Mouse (Mus musculus) G1E (cell line): ENCODE measurements at regions not wholly inside any gene's neighbourhood (a gene's known extent, or its start where the extent isn't known, plus 50 kb on each side); places are given as distances from the start of the nearest gene placed in this dataset.

Source experiments
- ATAC-seq: 2 replicates; pipeline ENCODE4 v1.8.0; 2016; ENCODE audit warnings: mild to moderate bottlenecking; ENCODE audit not compliant: insufficient number of reproducible peaks, poor library complexity, low FRiP score, severe bottlenecking; ENCODE audit errors: extremely low read depth
- DNase-seq: peaks from one replicate; pipeline ENCODE4 v3.0.0; 2012; ENCODE audit warnings: low spot score
- H3K27me3 ChIP-seq: 2 replicates; pipeline ENCODE4 v1.6.1; 2012; ENCODE audit warnings: mild to moderate bottlenecking, low read length, inconsistent platforms; ENCODE audit not compliant: insufficient read depth
- H3K36me3 ChIP-seq: replicated peaks from 2 replicates; pipeline ENCODE3; 2012; ENCODE audit warnings: mild to moderate bottlenecking, inconsistent platforms
- H3K4me1 ChIP-seq: 2 replicates; pipeline ENCODE4 v1.6.1; 2012; ENCODE audit warnings: low read depth, low read length, inconsistent platforms, mixed read lengths; ENCODE audit not compliant: insufficient read depth
- H3K4me3 ChIP-seq: 2 replicates; pipeline ENCODE4 v1.5.1; 2012; ENCODE audit warnings: low read depth, mild to moderate bottlenecking, inconsistent platforms, low read length, moderate library complexity, mixed read lengths
- H3K9me3 ChIP-seq: replicated peaks from 2 replicates; pipeline ENCODE4 v1.6.1; 2012; ENCODE audit warnings: inconsistent platforms
- CTCF ChIP-seq: IDR thresholded peaks from 2 replicates; pipeline ENCODE4 v1.5.1; 2012; ENCODE audit warnings: low read depth, low read length, inconsistent platforms, mixed read lengths
- GATA1 ChIP-seq: IDR thresholded peaks from 2 replicates; pipeline ENCODE4 v1.6.1; 2012; ENCODE audit warnings: borderline replicate concordance, low read length, inconsistent platforms, mixed read lengths
- GATA2 ChIP-seq: IDR thresholded peaks from 2 replicates; pipeline ENCODE4 v1.6.1; 2012; ENCODE audit warnings: low read depth, low read length, inconsistent platforms, borderline replicate concordance
- POLR2AphosphoS5 ChIP-seq: IDR thresholded peaks from 2 replicates; pipeline ENCODE4 v1.6.1; 2012; ENCODE audit warnings: low read depth, low read length, inconsistent platforms; ENCODE audit not compliant: insufficient replicate concordance
- TAL1 ChIP-seq: conservative IDR thresholded peaks from 2 replicates; pipeline ENCODE4 v1.6.1; 2012; ENCODE audit warnings: low read depth, low read length, inconsistent platforms, mixed read lengths

- no peaks in the 10 kb centered on the region for H3K36me3 ChIP-seq
- ATAC-seq = no peak
- TF ChIP-seq GATA2 = no peak
- TF ChIP-seq CTCF = no peak
- TF ChIP-seq POLR2AphosphoS5 = no peak
- TF ChIP-seq TAL1 = no peak
- TF ChIP-seq GATA1 = no peak
These were observed 88.2 kb upstream of the Sorcs3 start for GRCm38 (mm10) chr19:48117646-48118045.

GRCm38 (mm10) chr19:48122281-48122680 lies 83.5 kb upstream of the Sorcs3 start:
- no peak for DNase-seq
- Histone ChIP-seq H3K36me3 (no peaks in the 10 kb centered on the region), H3K4me1 (no peaks in the 10 kb centered on the region), H3K4me3 (no peak overlapping the region), H3K9me3 (peaks cover 63% of the 10 kb centered on the region), H3K27me3 (no peaks in the 10 kb centered on the region)
- no peak for ATAC-seq
- TF ChIP-seq CTCF (no peak), POLR2AphosphoS5 (no peak), GATA1 (no peak), TAL1 (no peak), GATA2 (no peak)

More at GRCm38 (mm10) chr19:48117646-48118045, 88.2 kb upstream of the Sorcs3 start:
- Histone ChIP-seq H3K4me1 (no peaks in the 10 kb centered on the region), H3K9me3 (peaks cover 56% of the 10 kb centered on the region), H3K4me3 (no peak overlapping the region), H3K27me3 (no peaks in the 10 kb centered on the region)
- DNase-seq = no peak

GRCm38 (mm10) chr19:48123777-48124176 lies 82.0 kb upstream of the Sorcs3 start:
- H3K9me3 ChIP-seq = peaks cover 72% of the 10 kb centered on the region
- H3K27me3 ChIP-seq = no peaks in the 10 kb centered on the region
- DNase-seq (no peak), ATAC-seq (no peak)
- H3K4me1 ChIP-seq = no peaks in the 10 kb centered on the region
- no peak overlapping the region for H3K4me3 ChIP-seq
- no peak for TF ChIP-seq GATA1
- H3K36me3 ChIP-seq = no peaks in the 10 kb centered on the region

GRCm38 (mm10) chr19:48125731-48126130 lies 80.1 kb upstream of the Sorcs3 start:
- DNase-seq (no peak), ATAC-seq (no peak)
- no peaks in the 10 kb centered on the region for H3K27me3 ChIP-seq
- TF ChIP-seq TAL1 (no peak), POLR2AphosphoS5 (no peak), CTCF (no peak), GATA1 (no peak), GATA2 (no peak)
- H3K36me3 ChIP-seq = no peaks in the 10 kb centered on the region
- no peak overlapping the region for H3K4me3 ChIP-seq
- no peaks in the 10 kb centered on the region for H3K4me1 ChIP-seq
- H3K9me3 ChIP-seq = peaks cover 71% of the 10 kb centered on the region

- ATAC-seq (no peak), DNase-seq (no peak)
- H3K4me1 ChIP-seq = no peaks in the 10 kb centered on the region
- H3K4me3 ChIP-seq = no peak overlapping the region
- H3K9me3 ChIP-seq = peaks cover 63% of the 10 kb centered on the region
- no peaks in the 10 kb centered on the region for H3K27me3 ChIP-seq
- H3K36me3 ChIP-seq = no peaks in the 10 kb centered on the region
- no peak for TF ChIP-seq GATA1
- no peak for TF ChIP-seq CTCF
- TF ChIP-seq POLR2AphosphoS5 = no peak
- no peak for TF ChIP-seq TAL1
- no peak for TF ChIP-seq GATA2
These were observed 77.7 kb upstream of the Sorcs3 start for GRCm38 (mm10) chr19:48128089-48128488.

- DNase-seq (no peak), ATAC-seq (no peak)
- Histone ChIP-seq H3K9me3 (peaks cover 41% of the 10 kb centered on the region), H3K36me3 (no peaks in the 10 kb centered on the region), H3K4me3 (no peak overlapping the region), H3K27me3 (no peaks in the 10 kb centered on the region), H3K4me1 (no peaks in the 10 kb centered on the region)
- TF ChIP-seq GATA2 (no peak), POLR2AphosphoS5 (no peak), GATA1 (no peak), CTCF (no peak), TAL1 (no peak)
These were observed 69.6 kb upstream of the Sorcs3 start for GRCm38 (mm10) chr19:48136231-48136630.

- Histone ChIP-seq H3K9me3 (peaks cover 64% of the 10 kb centered on the region), H3K36me3 (no peaks in the 10 kb centered on the region), H3K4me1 (no peaks in the 10 kb centered on the region), H3K4me3 (no peak overlapping the region), H3K27me3 (no peaks in the 10 kb centered on the region)
- DNase-seq = no peak
- ATAC-seq = no peak
- TF ChIP-seq GATA2 (no peak), GATA1 (no peak), TAL1 (no peak), POLR2AphosphoS5 (no peak), CTCF (no peak)
These were observed 61.7 kb upstream of the Sorcs3 start for GRCm38 (mm10) chr19:48144129-48144528.
